Mouse (Mus musculus): Measurements from ENCODE around the gene Tmem100. TPM values are rescaled to one million over a fixed set of nuclear protein-coding genes. Genes with fewer than 3 reads are reported as not detected.

The Tmem100 gene
- polyA plus RNA-seq, 1 experiment from 2014 or later: 6.6 TPM

DNA sequence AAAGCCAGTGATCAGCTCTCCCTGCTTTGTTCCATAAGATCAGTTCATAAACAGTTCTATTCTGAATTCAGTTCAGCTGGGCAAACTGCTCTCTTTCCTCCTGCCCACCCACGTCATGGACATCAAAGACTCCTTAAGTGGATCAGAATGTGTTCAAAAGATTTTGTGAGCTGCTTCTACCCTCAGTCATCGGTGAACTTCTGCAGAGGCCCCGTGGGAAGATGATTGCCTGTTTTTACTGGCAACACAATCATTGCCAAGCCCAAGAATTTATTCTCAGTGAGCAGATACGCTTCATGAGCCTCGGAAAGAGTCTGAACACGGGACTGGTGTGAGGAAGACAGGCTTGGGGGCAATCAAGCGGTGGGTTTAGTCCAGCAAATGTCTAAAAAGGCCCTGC is 2.9 kb upstream of the Tmem100 start:
- Histone ChIP-seq H3K4me3 (ENCODE audit: low read depth, low read length) (no peak overlapping the region), H3K4me1 (replicated peaks; ENCODE audit: control insufficient read depth, insufficient read depth, low read length) (0 out of 2 replicates have a peak, but pooled peaks cover 2% of the 10 kb centered on the region), H3K27me3 (ENCODE audit: control insufficient read depth, insufficient read depth, low read length) (peaks cover 11% of the 10 kb centered on the region; the same call in 1 of the 2 replicates), H3K4me2 (replicated peaks; ENCODE audit: low read depth, low read length) (no peak overlapping the region), H3K27ac (ENCODE audit: low read depth, low read length) (no peak overlapping the region), H3K9me3 (ENCODE audit: control insufficient read depth, low read length) (no peaks in the 10 kb centered on the region), H3K36me3 (ENCODE audit: control insufficient read depth, insufficient read depth, low read length) (no peaks in the 10 kb centered on the region), H3K9ac (ENCODE audit: low read depth, low read length) (no peak overlapping the region)
- ATAC-seq (ENCODE audit: low FRiP score) (no peak), DNase-seq (ENCODE audit: low spot score) (no peak)
- 59% methylated on average over 7 of the region's 7 CpGs for WGBS

DNA sequence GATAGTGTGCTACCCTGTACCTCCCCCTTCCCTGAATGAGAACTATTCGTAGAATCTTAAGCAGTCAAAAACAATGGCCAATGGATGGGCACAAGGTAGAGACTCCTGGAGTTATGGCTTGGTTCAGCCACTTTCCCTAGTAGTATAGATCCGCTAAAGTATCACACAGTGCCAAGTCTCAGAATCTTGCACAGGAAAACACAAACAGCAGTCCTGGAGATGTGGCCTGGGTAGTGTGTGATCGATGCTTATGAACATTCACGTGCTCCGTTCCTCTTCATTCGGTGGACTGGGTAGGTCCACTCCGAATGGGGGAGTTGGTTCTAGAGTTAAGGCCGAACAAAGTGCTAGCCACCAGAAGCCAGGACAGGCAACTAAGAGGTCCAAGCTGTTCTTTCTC is 1.4 kb upstream of the Tmem100 start:
- Histone ChIP-seq H3K9ac (ENCODE audit: low read depth, low read length) (no peak overlapping the region), H3K4me1 (replicated peaks; ENCODE audit: control insufficient read depth, insufficient read depth, low read length) (0 out of 2 replicates have a peak, but pooled peaks cover 2% of the 10 kb centered on the region), H3K4me2 (replicated peaks; ENCODE audit: low read depth, low read length) (no peak overlapping the region), H3K4me3 (ENCODE audit: low read depth, low read length) (no peak overlapping the region), H3K9me3 (ENCODE audit: control insufficient read depth, low read length) (no peaks in the 10 kb centered on the region), H3K27ac (ENCODE audit: low read depth, low read length) (no peak overlapping the region), H3K36me3 (ENCODE audit: control insufficient read depth, insufficient read depth, low read length) (no peaks in the 10 kb centered on the region), H3K27me3 (ENCODE audit: control insufficient read depth, insufficient read depth, low read length) (peaks cover 12% of the 10 kb centered on the region; the same call in 1 of the 2 replicates)
- DNase-seq (ENCODE audit: low spot score) (no peak), ATAC-seq (ENCODE audit: low FRiP score) (no peak)
- 95% methylated on average over 8 of the region's 8 CpGs for WGBS

DNA sequence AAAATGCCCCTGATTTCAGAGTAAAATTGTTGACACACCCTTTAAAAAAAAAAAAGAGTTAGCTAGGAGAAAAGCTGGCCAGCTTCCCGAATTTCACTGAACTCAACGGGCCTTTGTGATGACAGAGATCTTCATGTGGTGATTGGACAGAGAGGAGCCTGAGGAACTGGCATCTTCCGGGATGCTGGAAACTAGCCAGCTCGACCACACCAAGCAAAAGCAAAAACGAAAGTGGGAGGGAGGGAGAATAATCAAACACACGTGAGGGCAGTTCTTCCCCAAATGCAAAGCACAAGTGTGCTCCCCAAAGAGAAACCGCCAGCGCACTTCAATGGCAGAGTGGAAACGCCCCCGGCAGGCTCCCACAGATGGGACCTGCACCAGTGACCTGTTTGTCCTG is 794 bp upstream of the Tmem100 start:
- peaks cover 12% of the 10 kb centered on the region; the same call in 1 of the 2 replicates for H3K27me3 ChIP-seq (ENCODE audit: control insufficient read depth, insufficient read depth, low read length)
- 0 out of 2 replicates have a peak, but pooled peaks cover 2% of the 10 kb centered on the region for H3K4me1 ChIP-seq (replicated peaks; ENCODE audit: control insufficient read depth, insufficient read depth, low read length)
- no peak overlapping the region for H3K4me3 ChIP-seq (ENCODE audit: low read depth, low read length)
- H3K27ac ChIP-seq (ENCODE audit: low read depth, low read length): no peak overlapping the region
- H3K9me3 ChIP-seq (ENCODE audit: control insufficient read depth, low read length): no peaks in the 10 kb centered on the region
- DNase-seq (ENCODE audit: low spot score): no peak
- ATAC-seq (ENCODE audit: low FRiP score): no peak
- no peak overlapping the region for H3K9ac ChIP-seq (ENCODE audit: low read depth, low read length)
- H3K4me2 ChIP-seq (replicated peaks; ENCODE audit: low read depth, low read length): no peak overlapping the region
- WGBS: 46% methylated on average over 10 of the region's 10 CpGs
- no peaks in the 10 kb centered on the region for H3K36me3 ChIP-seq (ENCODE audit: control insufficient read depth, insufficient read depth, low read length)

GRCm38 (mm10) chr11:90030557-90030956 is 409 bp downstream of the Tmem100 start:
- peak; percentile 72 for DNase-seq (ENCODE audit: low spot score)
- Histone ChIP-seq H3K9ac (ENCODE audit: low read depth, low read length) (peak overlapping the region; percentile 24; the same call in 1 of the 2 replicates), H3K4me1 (replicated peaks; ENCODE audit: control insufficient read depth, insufficient read depth, low read length) (0 out of 2 replicates have a peak, but pooled peaks cover 2% of the 10 kb centered on the region), H3K4me3 (ENCODE audit: low read depth, low read length) (peak overlapping the region; percentile 21; the same call in 1 of the 2 replicates), H3K27me3 (ENCODE audit: control insufficient read depth, insufficient read depth, low read length) (peaks cover 12% of the 10 kb centered on the region; the same call in 1 of the 2 replicates), H3K4me2 (replicated peaks; ENCODE audit: low read depth, low read length) (peak overlapping the region; percentile 36), H3K36me3 (ENCODE audit: control insufficient read depth, insufficient read depth, low read length) (no peaks in the 10 kb centered on the region), H3K9me3 (ENCODE audit: control insufficient read depth, low read length) (no peaks in the 10 kb centered on the region), H3K27ac (ENCODE audit: low read depth, low read length) (no peak overlapping the region)
- ATAC-seq (ENCODE audit: low FRiP score): no peak
- WGBS: under 1% methylated on average over 15 of the region's 15 CpGs

DNA sequence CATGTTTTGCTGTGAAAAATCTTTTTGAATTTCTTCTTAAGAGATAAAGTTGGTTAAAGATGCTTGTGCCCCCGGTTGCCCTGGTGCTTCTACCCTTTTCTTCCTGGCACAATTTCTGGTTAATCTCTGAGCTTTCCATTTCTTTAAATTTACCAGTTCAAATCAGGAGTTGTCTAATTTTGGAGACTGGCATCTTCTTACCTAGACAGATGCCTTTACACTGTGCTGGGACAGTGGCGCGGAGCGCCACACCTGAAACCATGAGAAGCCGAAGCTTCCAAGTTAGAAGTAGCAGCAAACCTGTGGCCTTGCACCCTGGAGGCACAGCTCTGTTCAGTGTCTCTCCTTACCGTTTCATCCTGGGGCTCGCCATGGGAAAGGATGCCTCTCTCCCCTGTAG is 928 bp downstream of the Tmem100 start:
- Histone ChIP-seq H3K4me2 (replicated peaks; ENCODE audit: low read depth, low read length) (peak overlapping the region; percentile 36), H3K27me3 (ENCODE audit: control insufficient read depth, insufficient read depth, low read length) (peaks cover 12% of the 10 kb centered on the region; the same call in 1 of the 2 replicates), H3K27ac (ENCODE audit: low read depth, low read length) (no peak overlapping the region), H3K9me3 (ENCODE audit: control insufficient read depth, low read length) (no peaks in the 10 kb centered on the region), H3K4me3 (ENCODE audit: low read depth, low read length) (peak overlapping the region; percentile 21; the same call in 1 of the 2 replicates), H3K9ac (ENCODE audit: low read depth, low read length) (no peak overlapping the region), H3K4me1 (replicated peaks; ENCODE audit: control insufficient read depth, insufficient read depth, low read length) (0 out of 2 replicates have a peak, but pooled peaks cover 2% of the 10 kb centered on the region), H3K36me3 (ENCODE audit: control insufficient read depth, insufficient read depth, low read length) (no peaks in the 10 kb centered on the region)
- DNase-seq (ENCODE audit: low spot score) (no peak), ATAC-seq (ENCODE audit: low FRiP score) (no peak)
- WGBS: 28% methylated on average over 7 of the region's 7 CpGs

GRCm38 (mm10) chr11:90032807-90033206 is 2.7 kb downstream of the Tmem100 start:
- H3K4me2 ChIP-seq (replicated peaks; ENCODE audit: low read depth, low read length): no peak overlapping the region
- H3K4me3 ChIP-seq (ENCODE audit: low read depth, low read length): no peak overlapping the region; the same call in 1 of the 2 replicates
- peaks cover 12% of the 10 kb centered on the region; the same call in 1 of the 2 replicates for H3K27me3 ChIP-seq (ENCODE audit: control insufficient read depth, insufficient read depth, low read length)
- 23% methylated on average over 8 of the region's 8 CpGs for WGBS
- ATAC-seq (ENCODE audit: low FRiP score) (no peak), DNase-seq (ENCODE audit: low spot score) (no peak)
- no peak overlapping the region for H3K27ac ChIP-seq (ENCODE audit: low read depth, low read length)
- H3K9me3 ChIP-seq (ENCODE audit: control insufficient read depth, low read length): no peaks in the 10 kb centered on the region
- H3K4me1 ChIP-seq (replicated peaks; ENCODE audit: control insufficient read depth, insufficient read depth, low read length): 0 out of 2 replicates have a peak, but pooled peaks cover 2% of the 10 kb centered on the region
- H3K36me3 ChIP-seq (ENCODE audit: control insufficient read depth, insufficient read depth, low read length): no peaks in the 10 kb centered on the region
- H3K9ac ChIP-seq (ENCODE audit: low read depth, low read length): no peak overlapping the region

DNA sequence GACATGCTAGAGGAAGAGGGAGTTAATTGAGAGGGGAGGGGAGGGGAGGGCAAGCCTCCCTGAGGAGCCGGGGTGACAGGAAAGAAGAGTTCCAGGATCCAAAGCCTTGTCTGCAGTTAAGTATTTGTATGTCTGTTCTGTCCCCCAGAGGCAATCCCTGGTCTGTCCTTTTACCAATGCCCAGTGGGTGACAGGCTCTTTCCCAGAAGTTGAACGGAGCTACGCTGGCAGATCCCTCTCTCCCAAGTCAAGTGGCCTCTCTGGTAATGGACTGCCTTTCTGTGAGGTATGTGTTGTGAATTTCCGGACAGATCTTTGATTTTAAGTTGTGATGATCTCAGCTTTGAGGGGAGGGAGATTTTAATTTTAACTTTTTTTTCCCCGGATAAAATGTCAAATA is 3.3 kb downstream of the Tmem100 start:
- 47% methylated on average over 5 of the region's 5 CpGs for WGBS
- no peaks in the 10 kb centered on the region for H3K36me3 ChIP-seq (ENCODE audit: control insufficient read depth, insufficient read depth, low read length)
- no peak overlapping the region for H3K4me2 ChIP-seq (replicated peaks; ENCODE audit: low read depth, low read length)
- H3K9me3 ChIP-seq (ENCODE audit: control insufficient read depth, low read length): no peaks in the 10 kb centered on the region
- ATAC-seq (ENCODE audit: low FRiP score) (no peak), DNase-seq (ENCODE audit: low spot score) (no peak)
- H3K27ac ChIP-seq (ENCODE audit: low read depth, low read length): no peak overlapping the region
- H3K27me3 ChIP-seq (ENCODE audit: control insufficient read depth, insufficient read depth, low read length): peaks cover 12% of the 10 kb centered on the region; the same call in 1 of the 2 replicates
- no peak overlapping the region for H3K9ac ChIP-seq (ENCODE audit: low read depth, low read length)
- H3K4me1 ChIP-seq (replicated peaks; ENCODE audit: control insufficient read depth, insufficient read depth, low read length): 0 out of 2 replicates have a peak, but pooled peaks cover 2% of the 10 kb centered on the region
- no peak overlapping the region; the same call in 1 of the 2 replicates for H3K4me3 ChIP-seq (ENCODE audit: low read depth, low read length)

- no peak overlapping the region for H3K4me3 ChIP-seq (ENCODE audit: low read depth, low read length)
- no peak overlapping the region for H3K27ac ChIP-seq (ENCODE audit: low read depth, low read length)
- 95% methylated on average over 12 of the region's 12 CpGs for WGBS
- no peak overlapping the region for H3K4me2 ChIP-seq (replicated peaks; ENCODE audit: low read depth, low read length)
- H3K4me1 ChIP-seq (replicated peaks; ENCODE audit: control insufficient read depth, insufficient read depth, low read length): 0 out of 2 replicates have a peak, but pooled peaks cover 2% of the 10 kb centered on the region
- H3K9me3 ChIP-seq (ENCODE audit: control insufficient read depth, low read length): no peaks in the 10 kb centered on the region
- DNase-seq (ENCODE audit: low spot score): no peak
- H3K9ac ChIP-seq (ENCODE audit: low read depth, low read length): no peak overlapping the region
- ATAC-seq (ENCODE audit: low FRiP score): no peak
- no peaks in the 10 kb centered on the region for H3K36me3 ChIP-seq (ENCODE audit: control insufficient read depth, insufficient read depth, low read length)
- peaks cover 12% of the 10 kb centered on the region; the same call in 1 of the 2 replicates for H3K27me3 ChIP-seq (ENCODE audit: control insufficient read depth, insufficient read depth, low read length)
Measured at GRCm38 (mm10) chr11:90034646-90035045, 4.5 kb downstream of the Tmem100 start.

DNA sequence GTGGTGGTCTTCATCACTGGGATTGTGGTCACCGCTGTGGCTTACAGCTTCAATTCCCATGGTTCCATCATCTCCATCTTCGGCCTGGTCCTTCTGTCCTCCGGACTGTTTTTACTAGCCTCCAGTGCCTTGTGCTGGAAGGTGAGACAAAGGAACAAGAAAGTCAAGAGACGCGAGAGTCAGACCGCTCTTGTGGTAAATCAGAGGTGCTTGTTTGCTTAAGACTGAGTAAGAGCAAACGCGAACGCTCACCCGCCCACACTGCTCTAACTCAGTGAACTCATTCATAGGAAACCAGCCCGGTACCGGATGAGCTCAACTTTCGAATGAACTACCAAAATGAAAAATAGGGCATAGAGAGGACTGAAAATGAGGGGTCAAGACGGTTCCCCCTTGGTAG is 5.4 kb downstream of the Tmem100 start:
- H3K27me3 ChIP-seq (ENCODE audit: control insufficient read depth, insufficient read depth, low read length): peaks cover 12% of the 10 kb centered on the region; the same call in 1 of the 2 replicates
- 91% methylated on average over 14 of the region's 14 CpGs for WGBS
- no peak overlapping the region for H3K9ac ChIP-seq (ENCODE audit: low read depth, low read length)
- H3K4me2 ChIP-seq (replicated peaks; ENCODE audit: low read depth, low read length): no peak overlapping the region
- H3K9me3 ChIP-seq (ENCODE audit: control insufficient read depth, low read length): no peaks in the 10 kb centered on the region
- no peak overlapping the region for H3K27ac ChIP-seq (ENCODE audit: low read depth, low read length)
- DNase-seq (ENCODE audit: low spot score): no peak
- H3K36me3 ChIP-seq (ENCODE audit: control insufficient read depth, insufficient read depth, low read length): no peaks in the 10 kb centered on the region
- ATAC-seq (ENCODE audit: low FRiP score): no peak
- 0 out of 2 replicates have a peak, but pooled peaks cover 2% of the 10 kb centered on the region for H3K4me1 ChIP-seq (replicated peaks; ENCODE audit: control insufficient read depth, insufficient read depth, low read length)
- H3K4me3 ChIP-seq (ENCODE audit: low read depth, low read length): no peak overlapping the region

Measured in hindbrain, embryonic 11.5 days (tissue).